Mouse (Mus musculus): ENCODE measurements around the gene Sbno2. TPM values are rescaled to one million over a fixed set of nuclear protein-coding genes. Genes with fewer than 3 reads are reported as not detected.

The Sbno2 gene
- polyA plus RNA-seq, 1 experiment from 2014 or later, result 13.2 TPM

- no peak overlapping the region for H3K4me2 ChIP-seq (replicated peaks; ENCODE audit: low read depth, low read length)
- WGBS, result 83% methylated on average over 2 of the region's 2 CpGs
- H3K9me3 ChIP-seq (ENCODE audit: control insufficient read depth, low read depth, low read length), result no peaks in the 10 kb centered on the region
- H3K27ac ChIP-seq (ENCODE audit: low read length), result no peak overlapping the region
- H3K27me3 ChIP-seq (ENCODE audit: control insufficient read depth, insufficient read depth, low read length), result no peaks in the 10 kb centered on the region
- ATAC-seq (ENCODE audit: insufficient number of reproducible peaks, insufficient read depth, low FRiP score, low read depth), result no peak
- H3K36me3 ChIP-seq (ENCODE audit: control insufficient read depth, insufficient read depth, low read length), result peaks cover 43% of the 10 kb centered on the region
- no peak overlapping the region for H3K4me3 ChIP-seq (ENCODE audit: low read depth, low read length)
- no peak overlapping the region for H3K9ac ChIP-seq (replicated peaks; ENCODE audit: low read depth, low read length)
- H3K4me1 ChIP-seq (ENCODE audit: control insufficient read depth, insufficient read depth, low read length), result peaks cover 19% of the 10 kb centered on the region
These were observed 14.8 kb upstream of the Sbno2 start for GRCm38 (mm10) chr10:80120146-80120545.

DNA sequence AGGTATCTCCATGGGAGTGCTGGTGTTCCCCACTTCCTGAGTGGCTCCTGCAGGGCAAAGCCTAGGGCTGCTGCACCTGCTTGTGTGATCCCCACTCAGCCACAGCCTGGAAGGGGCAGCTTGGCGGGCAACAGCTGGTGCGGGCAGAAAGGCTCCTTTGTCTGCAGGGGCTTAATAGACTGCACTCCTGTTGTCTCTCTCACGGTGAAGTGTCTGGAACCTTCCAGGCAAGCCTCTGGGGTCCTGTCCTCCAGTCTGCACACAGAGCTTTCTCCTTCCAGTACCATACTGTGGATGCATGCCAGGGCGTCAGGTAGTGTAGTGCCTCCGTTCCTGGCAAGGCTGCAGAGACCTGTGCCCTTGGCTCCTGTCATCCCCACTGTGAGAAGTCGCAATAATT lies 13.2 kb upstream of the Sbno2 start:
- H3K27me3 ChIP-seq (ENCODE audit: control insufficient read depth, insufficient read depth, low read length), result no peaks in the 10 kb centered on the region
- H3K36me3 ChIP-seq (ENCODE audit: control insufficient read depth, insufficient read depth, low read length), result peaks cover 29% of the 10 kb centered on the region

DNA sequence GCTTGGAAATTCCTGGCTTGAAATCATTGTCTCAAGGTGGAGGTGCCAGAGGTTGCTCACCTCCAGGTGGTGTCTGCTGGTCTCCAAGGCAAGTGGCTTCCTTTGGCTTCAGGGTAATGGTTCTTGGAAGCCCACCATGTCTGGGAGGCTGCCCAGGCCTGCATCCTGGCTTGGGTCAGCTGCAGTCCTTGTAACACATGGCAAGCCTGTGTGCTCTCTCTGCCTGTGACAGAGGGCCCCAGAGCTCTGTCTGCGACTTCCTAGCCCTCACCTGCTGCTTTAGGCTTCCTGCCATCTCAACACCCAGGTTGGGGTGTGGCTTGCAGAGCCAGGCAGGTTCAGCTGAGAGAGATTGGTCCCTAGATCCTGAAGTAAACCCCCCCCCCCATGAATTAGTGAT lies 12.4 kb upstream of the Sbno2 start:
- Histone ChIP-seq H3K36me3 (ENCODE audit: control insufficient read depth, insufficient read depth, low read length) (peaks cover 25% of the 10 kb centered on the region), H3K4me2 (replicated peaks; ENCODE audit: low read depth, low read length) (peak overlapping the region; percentile 61), H3K27ac (ENCODE audit: low read length) (peak overlapping the region; percentile 27; the same call in 1 of the 2 replicates), H3K9me3 (ENCODE audit: control insufficient read depth, low read depth, low read length) (no peaks in the 10 kb centered on the region), H3K27me3 (ENCODE audit: control insufficient read depth, insufficient read depth, low read length) (no peaks in the 10 kb centered on the region), H3K4me1 (ENCODE audit: control insufficient read depth, insufficient read depth, low read length) (peaks cover 19% of the 10 kb centered on the region), H3K4me3 (ENCODE audit: low read depth, low read length) (peak overlapping the region; percentile 78), H3K9ac (replicated peaks; ENCODE audit: low read depth, low read length) (peak overlapping the region; percentile 88)
- 41% methylated on average over 1 of the region's 1 CpGs for WGBS
- no peak for ATAC-seq (ENCODE audit: insufficient number of reproducible peaks, insufficient read depth, low FRiP score, low read depth)

More for the DNA sequence above, 13.2 kb upstream of the Sbno2 start:
- H3K4me2 ChIP-seq (replicated peaks; ENCODE audit: low read depth, low read length), result peak overlapping the region; percentile 61; the same call in 1 of the 2 replicates
- no peak for ATAC-seq (ENCODE audit: insufficient number of reproducible peaks, insufficient read depth, low FRiP score, low read depth)
- no peak overlapping the region for H3K27ac ChIP-seq (ENCODE audit: low read length)
- H3K4me3 ChIP-seq (ENCODE audit: low read depth, low read length), result peak overlapping the region; percentile 78; the same call in 1 of the 2 replicates
- H3K9ac ChIP-seq (replicated peaks; ENCODE audit: low read depth, low read length), result no peak overlapping the region; the same call in 1 of the 2 replicates
- WGBS, result 72% methylated on average over 6 of the region's 6 CpGs
- H3K4me1 ChIP-seq (ENCODE audit: control insufficient read depth, insufficient read depth, low read length), result peaks cover 19% of the 10 kb centered on the region
- H3K9me3 ChIP-seq (ENCODE audit: control insufficient read depth, low read depth, low read length), result no peaks in the 10 kb centered on the region

- Histone ChIP-seq H3K27me3 (ENCODE audit: control insufficient read depth, insufficient read depth, low read length) (no peaks in the 10 kb centered on the region), H3K36me3 (ENCODE audit: control insufficient read depth, insufficient read depth, low read length) (peaks cover 24% of the 10 kb centered on the region), H3K9me3 (ENCODE audit: control insufficient read depth, low read depth, low read length) (no peaks in the 10 kb centered on the region), H3K27ac (ENCODE audit: low read length) (peak overlapping the region; percentile 27; the same call in 1 of the 2 replicates), H3K4me1 (ENCODE audit: control insufficient read depth, insufficient read depth, low read length) (peaks cover 19% of the 10 kb centered on the region), H3K4me3 (ENCODE audit: low read depth, low read length) (peak overlapping the region; percentile 78), H3K9ac (replicated peaks; ENCODE audit: low read depth, low read length) (peak overlapping the region; percentile 88), H3K4me2 (replicated peaks; ENCODE audit: low read depth, low read length) (peak overlapping the region; percentile 61)
- ATAC-seq (ENCODE audit: insufficient number of reproducible peaks, insufficient read depth, low FRiP score, low read depth), result no peak
- WGBS, result 3% methylated on average over 30 of the region's 30 CpGs
These were observed 11.7 kb upstream of the Sbno2 start for GRCm38 (mm10) chr10:80116927-80117691.

DNA sequence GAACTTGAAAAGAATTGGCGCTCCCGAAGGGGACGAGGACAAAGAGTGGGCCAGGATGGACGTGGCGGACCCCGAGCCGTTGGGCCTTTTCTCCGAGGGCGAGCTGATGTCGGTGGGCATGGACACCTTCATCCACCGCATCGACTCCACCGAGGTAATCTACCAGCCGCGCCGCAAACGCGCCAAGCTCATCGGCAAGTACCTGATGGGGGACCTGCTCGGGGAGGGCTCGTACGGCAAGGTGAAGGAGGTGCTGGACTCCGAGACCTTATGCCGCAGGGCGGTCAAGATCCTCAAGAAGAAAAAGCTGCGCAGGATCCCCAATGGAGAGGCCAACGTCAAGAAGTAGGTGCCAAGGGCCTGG lies 11.2 kb upstream of the Sbno2 start:
- H3K36me3 ChIP-seq (ENCODE audit: control insufficient read depth, insufficient read depth, low read length), result peaks cover 19% of the 10 kb centered on the region
- H3K4me3 ChIP-seq (ENCODE audit: low read depth, low read length), result peak overlapping the region; percentile 78
- H3K9ac ChIP-seq (replicated peaks; ENCODE audit: low read depth, low read length), result peak overlapping the region; percentile 88
- peak overlapping the region; percentile 61 for H3K4me2 ChIP-seq (replicated peaks; ENCODE audit: low read depth, low read length)
- H3K4me1 ChIP-seq (ENCODE audit: control insufficient read depth, insufficient read depth, low read length), result peaks cover 19% of the 10 kb centered on the region
- 0% methylated on average over 27 of the region's 27 CpGs for WGBS
- no peaks in the 10 kb centered on the region for H3K9me3 ChIP-seq (ENCODE audit: control insufficient read depth, low read depth, low read length)
- no peaks in the 10 kb centered on the region for H3K27me3 ChIP-seq (ENCODE audit: control insufficient read depth, insufficient read depth, low read length)
- ATAC-seq (ENCODE audit: insufficient number of reproducible peaks, insufficient read depth, low FRiP score, low read depth), result no peak
- H3K27ac ChIP-seq (ENCODE audit: low read length), result peak overlapping the region; percentile 18; the same call in 1 of the 2 replicates

DNA sequence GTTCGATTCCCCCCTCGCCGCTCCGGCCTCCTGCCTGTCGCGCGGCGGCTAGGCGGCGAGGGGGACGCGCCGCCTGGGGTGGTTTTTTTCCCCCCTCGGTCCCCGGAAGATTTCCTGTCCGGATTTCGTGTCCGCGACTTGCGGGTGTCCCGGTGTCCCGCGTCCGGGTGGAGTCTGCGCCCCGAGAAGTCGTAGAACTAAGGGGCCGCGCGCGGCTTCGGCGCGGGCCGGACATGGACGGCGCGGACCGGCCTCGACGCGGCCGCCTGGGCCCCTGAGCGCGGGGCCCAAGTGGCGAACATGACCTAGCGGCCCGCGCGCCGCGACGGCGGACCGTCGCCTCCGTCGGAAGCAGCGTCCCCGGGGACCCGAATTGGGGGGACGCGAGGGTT lies 10.6 kb upstream of the Sbno2 start:
- WGBS, result under 1% methylated on average over 62 of the region's 63 CpGs
- H3K27ac ChIP-seq (ENCODE audit: low read length), result peak overlapping the region; percentile 58
- no peaks in the 10 kb centered on the region for H3K27me3 ChIP-seq (ENCODE audit: control insufficient read depth, insufficient read depth, low read length)
- peak overlapping the region; percentile 88 for H3K9ac ChIP-seq (replicated peaks; ENCODE audit: low read depth, low read length)
- H3K4me2 ChIP-seq (replicated peaks; ENCODE audit: low read depth, low read length), result peak overlapping the region; percentile 61
- no peaks in the 10 kb centered on the region for H3K9me3 ChIP-seq (ENCODE audit: control insufficient read depth, low read depth, low read length)
- peaks cover 16% of the 10 kb centered on the region; the same call in 1 of the 2 replicates for H3K36me3 ChIP-seq (ENCODE audit: control insufficient read depth, insufficient read depth, low read length)
- no peak for ATAC-seq (ENCODE audit: insufficient number of reproducible peaks, insufficient read depth, low FRiP score, low read depth)
- peak overlapping the region; percentile 78 for H3K4me3 ChIP-seq (ENCODE audit: low read depth, low read length)
- H3K4me1 ChIP-seq (ENCODE audit: control insufficient read depth, insufficient read depth, low read length), result peaks cover 19% of the 10 kb centered on the region

DNA sequence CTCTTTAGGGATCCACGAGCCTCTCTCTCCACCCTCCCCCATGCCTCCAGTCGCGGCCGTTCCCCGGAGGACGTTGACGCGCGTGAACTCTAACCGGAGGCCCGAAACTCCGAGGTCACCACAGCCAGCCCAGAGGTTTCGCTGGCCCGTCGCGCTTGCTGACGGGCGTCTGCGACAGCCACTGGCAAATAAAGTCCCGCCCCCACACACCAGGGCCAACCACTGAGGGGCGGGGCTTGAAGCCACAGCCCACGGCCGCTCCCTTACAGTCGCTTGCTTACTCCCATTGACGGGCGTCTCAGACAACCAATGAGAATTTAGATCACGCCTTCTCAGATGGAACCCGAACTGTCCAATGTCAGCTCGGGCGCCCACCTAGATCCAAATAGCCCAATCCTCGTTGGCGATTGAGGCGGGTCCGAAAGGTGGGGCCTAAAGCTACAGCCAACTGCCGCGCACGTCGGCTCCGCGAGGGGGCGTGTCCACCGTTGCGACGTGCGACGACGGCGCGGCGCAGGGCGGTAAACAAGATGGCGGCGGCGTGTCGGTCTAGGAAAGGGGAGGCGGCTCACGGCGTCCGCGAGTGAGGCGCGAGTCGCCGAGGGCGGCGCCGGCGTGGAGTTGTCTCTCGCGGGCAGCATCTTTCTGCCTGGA lies 10.0 kb upstream of the Sbno2 start, which contains the start of gene Stk11:
TSS of gene Stk11 (plus strand) at position 514 of the 654 bp plus-strand sequence.
- peak within 1 kb of the TSS; percentile 62 for H3K4me2 ChIP-seq (replicated peaks; ENCODE audit: low read depth, low read length)
- peak within 1 kb of the TSS; percentile 76 for H3K27ac ChIP-seq (ENCODE audit: low read length)
- under 1% methylated on average over 70 of the region's 70 CpGs for WGBS
- H3K9ac ChIP-seq (replicated peaks; ENCODE audit: low read depth, low read length), result peak within 1 kb of the TSS; percentile 88
- H3K27me3 ChIP-seq (ENCODE audit: control insufficient read depth, insufficient read depth, low read length), result no peaks in the 10 kb centered on the region
- no peaks in the 10 kb centered on the region for H3K9me3 ChIP-seq (ENCODE audit: control insufficient read depth, low read depth, low read length)
- peak within 1 kb of the TSS; percentile 78 for H3K4me3 ChIP-seq (ENCODE audit: low read depth, low read length)
- H3K4me1 ChIP-seq (ENCODE audit: control insufficient read depth, insufficient read depth, low read length), result peaks cover 19% of the 10 kb centered on the region
- ATAC-seq (ENCODE audit: insufficient number of reproducible peaks, insufficient read depth, low FRiP score, low read depth), result peak; percentile 99
- peaks cover 14% of the 10 kb centered on the region; the same call in 1 of the 2 replicates for H3K36me3 ChIP-seq (ENCODE audit: control insufficient read depth, insufficient read depth, low read length)

- H3K27ac ChIP-seq (ENCODE audit: low read length), result peak overlapping the region; percentile 76
- 2% methylated on average over 27 of the region's 27 CpGs for WGBS
- peak overlapping the region; percentile 40 for H3K9ac ChIP-seq (replicated peaks; ENCODE audit: low read depth, low read length)
These were observed 9.2 kb upstream of the Sbno2 start for GRCm38 (mm10) chr10:80114341-80115284.

More at GRCm38 (mm10) chr10:80114341-80115284, 9.2 kb upstream of the Sbno2 start:
- Histone ChIP-seq H3K4me2 (replicated peaks; ENCODE audit: low read depth, low read length) (peak overlapping the region; percentile 62), H3K36me3 (ENCODE audit: control insufficient read depth, insufficient read depth, low read length) (peaks cover 6% of the 10 kb centered on the region; the same call in 1 of the 2 replicates), H3K4me1 (ENCODE audit: control insufficient read depth, insufficient read depth, low read length) (peaks cover 19% of the 10 kb centered on the region), H3K4me3 (ENCODE audit: low read depth, low read length) (peak overlapping the region; percentile 35), H3K9me3 (ENCODE audit: control insufficient read depth, low read depth, low read length) (no peaks in the 10 kb centered on the region), H3K27me3 (ENCODE audit: control insufficient read depth, insufficient read depth, low read length) (no peaks in the 10 kb centered on the region)
- peak; percentile 57 for ATAC-seq (ENCODE audit: insufficient number of reproducible peaks, insufficient read depth, low FRiP score, low read depth)
